Mouse (Mus musculus) cortical plate, adult 2 months (tissue): ENCODE measurements around the gene Pik3ap1.

Experiments used
- CTCF ChIP-seq: fragments of 200-500 bp; IDR thresholded peaks from 2 replicates; pipeline ENCODE4 v1.5.1; 2011; ENCODE audit warnings: mild to moderate bottlenecking, control low read depth, low read length; ENCODE audit not compliant: insufficient read depth; ENCODE audit errors: extremely low read depth
- POLR2A ChIP-seq: fragments of 200-500 bp; IDR thresholded peaks from 2 replicates; pipeline ENCODE4 v1.6.1; 2011; ENCODE audit warnings: mild to moderate bottlenecking, low read length, control low read depth; ENCODE audit not compliant: insufficient read depth; ENCODE audit errors: extremely low read depth

DNA sequence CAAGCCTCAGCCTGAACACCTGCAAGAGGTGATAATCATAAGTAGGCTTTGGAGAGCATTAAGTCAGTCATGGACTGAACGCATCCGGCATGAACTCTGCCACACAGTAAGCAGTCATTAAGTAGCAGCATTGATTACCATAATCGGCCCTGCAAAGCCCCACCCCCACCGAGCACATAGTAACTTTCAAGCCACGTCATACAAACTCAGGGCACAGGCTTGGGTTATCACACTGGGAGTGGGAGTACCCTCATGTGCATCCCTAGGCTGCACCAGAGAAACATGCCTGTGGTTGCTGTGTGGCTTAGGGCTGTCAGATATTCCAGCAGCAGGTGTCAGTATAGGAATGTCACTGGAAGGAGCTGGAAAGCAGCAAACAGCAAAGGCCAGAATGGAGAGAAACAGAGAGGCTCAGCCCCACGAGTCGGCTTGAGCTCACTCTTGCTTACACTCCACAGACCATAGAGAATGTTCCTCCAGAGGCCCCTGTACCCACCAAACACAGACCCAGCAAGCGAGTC is 105.1 kb downstream of the Pik3ap1 start:
- TF ChIP-seq POLR2A (no peak), CTCF (no peak)
